Mouse (Mus musculus): ENCODE data around the gene Lgals3.

GRCm38 (mm10) chr14:47417775-47418665 is 50.5 kb downstream of the Lgals3 start, which contains the start of gene Dlgap5:
- TF ChIP-seq POLR2A (IDR thresholded peaks at IDR 0.05; ENCODE audit: extremely low read depth, insufficient read depth, low read length) (no peak), CTCF (IDR thresholded peaks at IDR 0.05; ENCODE audit: low read depth, low read length) (no peak)
